In genomic region chr12:105008752-105009178, GRCm38 (mm10) we compare ENCODE assay signal across 8 mouse cellular contexts. TPM values are rescaled to one million over a fixed set of nuclear protein-coding genes. Genes with fewer than 3 reads are reported as not detected.
DNase-seq lines count a peak whose midpoint lies in the region; ATAC-seq and TF ChIP-seq lines count a peak whose summit lies in the region.

No protein-coding gene starts in this region.

- H3K4me3 ChIP-seq in erythroblast, embryonic 14.5 days (replicated peaks) = peak overlapping the region; percentile 83
- peak overlapping the region; percentile 74 for H3K4me3 ChIP-seq in hindbrain, embryonic 10.5 days
- peak overlapping the region; percentile 62 for H3K4me3 ChIP-seq in limb, embryonic 14.5 days (replicated peaks; ENCODE audit: low read length)
- H3K4me3 ChIP-seq in midbrain, embryonic 14.5 days (replicated peaks; ENCODE audit: low read depth, low read length) = no peak overlapping the region

- H3K36me3 ChIP-seq in erythroblast, embryonic 14.5 days (ENCODE audit: control insufficient read depth) = peaks cover 39% of the 10 kb centered on the region
- H3K36me3 ChIP-seq in hindbrain, embryonic 10.5 days = no peaks in the 10 kb centered on the region
- no peaks in the 10 kb centered on the region for H3K36me3 ChIP-seq in limb, embryonic 14.5 days (ENCODE audit: control insufficient read depth, insufficient read depth, low read length)
- H3K36me3 ChIP-seq in midbrain, embryonic 14.5 days (ENCODE audit: control insufficient read depth, insufficient read depth, low read length) = no peaks in the 10 kb centered on the region

- peak; percentile 62 for ATAC-seq in limb, embryonic 14.5 days (ENCODE audit: low FRiP score, low read depth)
- ATAC-seq in midbrain, embryonic 14.5 days (ENCODE audit: low FRiP score, low TSS enrichment) = peak; percentile 32

- no peak overlapping the region for H3K27ac ChIP-seq in hindbrain, embryonic 10.5 days
- no peak overlapping the region for H3K27ac ChIP-seq in limb, embryonic 14.5 days (replicated peaks; ENCODE audit: low read depth, low read length)
- no peak overlapping the region for H3K27ac ChIP-seq in midbrain, embryonic 14.5 days (replicated peaks; ENCODE audit: low read depth, low read length)

- no peaks in the 10 kb centered on the region for H3K27me3 ChIP-seq in erythroblast, embryonic 14.5 days (ENCODE audit: control insufficient read depth)
- H3K27me3 ChIP-seq in hindbrain, embryonic 10.5 days (ENCODE audit: insufficient read depth, poor library complexity, severe bottlenecking) = peaks cover 85% of the 10 kb centered on the region
- peaks cover 13% of the 10 kb centered on the region for H3K27me3 ChIP-seq in limb, embryonic 14.5 days (ENCODE audit: control insufficient read depth, insufficient read depth, low read length)
- peaks cover 42% of the 10 kb centered on the region for H3K27me3 ChIP-seq in midbrain, embryonic 14.5 days (ENCODE audit: control insufficient read depth, insufficient read depth, low read length)

- no peak overlapping the region for H3K9ac ChIP-seq in limb, embryonic 14.5 days (ENCODE audit: low read depth, low read length, severe bottlenecking)
- H3K9ac ChIP-seq in midbrain, embryonic 14.5 days (replicated peaks; ENCODE audit: low read length) = no peak overlapping the region

- H3K4me2 ChIP-seq in limb, embryonic 14.5 days (replicated peaks; ENCODE audit: low read depth, low read length, severe bottlenecking) = peak overlapping the region; percentile 98
- H3K4me2 ChIP-seq in midbrain, embryonic 14.5 days (ENCODE audit: low read length) = peak overlapping the region; percentile 97

- DNase-seq in right cerebral cortex, adult 18-20 months = peak; percentile 41
- DNase-seq in right cerebral cortex, postnatal 4 days = no peak
- peak; percentile 32 for DNase-seq in hindbrain, embryonic 10.5 days (ENCODE audit: low spot score)
- peak; percentile 67 for DNase-seq in limb, embryonic 14.5 days (ENCODE audit: low spot score)
- DNase-seq in midbrain, embryonic 14.5 days = peak; percentile 20
- DNase-seq in thymus, postnatal 10 days (ENCODE audit: low spot score in 2 of 2) = peak; percentile 80 to 84
- no peak for DNase-seq in left cerebral cortex, adult 18-20 months (ENCODE audit: low spot score in 2 of 2)

- H3K9me3 ChIP-seq in erythroblast, embryonic 14.5 days (ENCODE audit: control insufficient read depth, low read length) = no peaks in the 10 kb centered on the region
- no peaks in the 10 kb centered on the region for H3K9me3 ChIP-seq in hindbrain, embryonic 10.5 days
- H3K9me3 ChIP-seq in limb, embryonic 14.5 days (ENCODE audit: control insufficient read depth, low read length) = no peaks in the 10 kb centered on the region
- no peaks in the 10 kb centered on the region for H3K9me3 ChIP-seq in midbrain, embryonic 14.5 days (ENCODE audit: control insufficient read depth, low read length)

- peaks cover 90% of the 10 kb centered on the region for H3K4me1 ChIP-seq in erythroblast, embryonic 14.5 days (ENCODE audit: control insufficient read depth)
- peaks cover 28% of the 10 kb centered on the region for H3K4me1 ChIP-seq in hindbrain, embryonic 10.5 days (replicated peaks)
- H3K4me1 ChIP-seq in limb, embryonic 14.5 days (ENCODE audit: control insufficient read depth, insufficient read depth, low read length) = peaks cover 28% of the 10 kb centered on the region
- H3K4me1 ChIP-seq in midbrain, embryonic 14.5 days (ENCODE audit: control insufficient read depth, insufficient read depth, low read length) = peaks cover 13% of the 10 kb centered on the region

- WGBS in hindbrain, embryonic 10.5 days = 1% methylated on average over 13 of the region's 13 CpGs
- WGBS in limb, embryonic 14.5 days = 0% methylated on average over 10 of the region's 13 CpGs
- 4% methylated on average over 13 of the region's 13 CpGs for WGBS in midbrain, embryonic 14.5 days

- TF ChIP-seq POLR2A in limb, embryonic 14.5 days (IDR thresholded peaks at IDR 0.05; ENCODE audit: borderline replicate concordance, extremely low read depth, insufficient read depth, insufficient read length) = no peak

RNA-seq across cellular contexts. Expression of gene Syne3, which starts 0.8 kb away (rescaled TPM):
- 1.2 and 1.3 TPM in 2 replicates for polyA plus RNA-seq in erythroblast, embryonic 14.5 days (2012)
- 0.09 and 0.15 TPM in 2 replicates for polyA plus RNA-seq in hindbrain, embryonic 10.5 days (2016; fragmentation: Nextera tagmentation; extraction: Ambion mirVana)
- polyA plus RNA-seq in limb, embryonic 14.5 days (2012; rRNA removed) = 2.6 and 3.0 TPM in 2 replicates
- 1.2 and 2.0 TPM in 2 replicates for polyA plus RNA-seq in limb, embryonic 14.5 days (2014; fragmentation: Nextera tagmentation; extraction: Ambion mirVana)
- 0.04 TPM in 1 of 2 replicates, not detected in the other for polyA plus RNA-seq in midbrain, embryonic 14.5 days (2014; fragmentation: Nextera tagmentation; extraction: Ambion mirVana)
- 1 to 10 TPM; 1.8 to 2.3 TPM for total RNA-seq in left cerebral cortex, adult 18-20 months (2021)

RNA-seq across cellular contexts. Expression of gene Glrx5, which starts 23.7 kb away (rescaled TPM):
- polyA plus RNA-seq in erythroblast, embryonic 14.5 days (2012) = 218 and 245 TPM in 2 replicates
- polyA plus RNA-seq in hindbrain, embryonic 10.5 days (2016; fragmentation: Nextera tagmentation; extraction: Ambion mirVana) = 230 and 235 TPM in 2 replicates
- 70.0 and 85.1 TPM in 2 replicates for polyA plus RNA-seq in limb, embryonic 14.5 days (2012; rRNA removed)
- 163 and 175 TPM in 2 replicates for polyA plus RNA-seq in limb, embryonic 14.5 days (2014; fragmentation: Nextera tagmentation; extraction: Ambion mirVana)
- 171 and 175 TPM in 2 replicates for polyA plus RNA-seq in midbrain, embryonic 14.5 days (2014; fragmentation: Nextera tagmentation; extraction: Ambion mirVana)
- total RNA-seq in left cerebral cortex, adult 18-20 months (2021) = 10 to 100 TPM; 45.1 to 48.5 TPM

Comparison
In these comparisons a context has a peak if more than half of its experiments do, and no peak if none do; other contexts are left out.
1. DNase-seq: peak in right cerebral cortex, adult 18-20 months (single experiment), hindbrain, embryonic 10.5 days (single experiment), limb, embryonic 14.5 days (single experiment), midbrain, embryonic 14.5 days (single experiment) and thymus, postnatal 10 days (2 of 2); none in right cerebral cortex, postnatal 4 days (single experiment) and left cerebral cortex, adult 18-20 months (0 of 2).